19 mouse cellular contexts compared by ENCODE assay signal in genomic region chr8:89325248-89325645, GRCm38 (mm10).
"Had no signal": no experiment of that assay in that cellular context is flagged by ENCODE, and none has a peak within 500 bp of the region (broad histone marks: within the 10 kb centered on the region; RNA-seq: fewer than 3 reads in every experiment).

No protein-coding gene starts in this region.

- ATAC-seq: liver, postnatal 0 days; lung, postnatal 0 days; midbrain, embryonic 13.5 days had no signal

- H3K9me3 ChIP-seq: kidney, embryonic 15.5 days; limb, embryonic 12.5 days; limb, embryonic 15.5 days; midbrain, embryonic 13.5 days had no signal

- H3K4me1 ChIP-seq: limb, embryonic 15.5 days had no signal

- H3K4me3 ChIP-seq: kidney, embryonic 15.5 days; limb, embryonic 12.5 days; limb, embryonic 15.5 days; midbrain, embryonic 13.5 days had no signal

- H3K9ac ChIP-seq: kidney, embryonic 15.5 days; limb, embryonic 12.5 days; limb, embryonic 15.5 days; liver, embryonic 14.5 days; liver, postnatal 0 days; lung, embryonic 14.5 days; midbrain, embryonic 13.5 days had no signal

- DNase-seq: kidney, adult 8-10 months; kidney, postnatal 10 days; kidney, postnatal 36 days; layer of hippocampus, postnatal 36 days; left cerebral cortex, postnatal 4 days; liver, postnatal 0 days; lung, embryonic 14.5 days; right cerebral cortex, adult 18-20 months; right cerebral cortex, postnatal 14 days; right cerebral cortex, postnatal 4 days; thymus, postnatal 36 days had no signal

- H3K36me3 ChIP-seq: kidney, embryonic 15.5 days; limb, embryonic 12.5 days; limb, embryonic 15.5 days; midbrain, embryonic 13.5 days had no signal

- H3K27ac ChIP-seq: kidney, embryonic 15.5 days; limb, embryonic 12.5 days; limb, embryonic 15.5 days; liver, embryonic 14.5 days; macrophage; midbrain, embryonic 13.5 days had no signal

- H3K27me3 ChIP-seq: kidney, embryonic 15.5 days; limb, embryonic 12.5 days; limb, embryonic 15.5 days; midbrain, embryonic 13.5 days had no signal

- H3K4me2 ChIP-seq: kidney, embryonic 15.5 days; limb, embryonic 12.5 days; limb, embryonic 15.5 days; liver, embryonic 11.5 days; lung, embryonic 14.5 days; midbrain, embryonic 13.5 days had no signal
